Mouse (Mus musculus): ENCODE measurements around the gene G6pc3. TPM values are rescaled to one million over a fixed set of nuclear protein-coding genes. Genes with fewer than 3 reads are reported as not detected.

The G6pc3 gene
- polyA plus RNA-seq, 1 experiment from 2014 or later = 42.0 TPM

DNA sequence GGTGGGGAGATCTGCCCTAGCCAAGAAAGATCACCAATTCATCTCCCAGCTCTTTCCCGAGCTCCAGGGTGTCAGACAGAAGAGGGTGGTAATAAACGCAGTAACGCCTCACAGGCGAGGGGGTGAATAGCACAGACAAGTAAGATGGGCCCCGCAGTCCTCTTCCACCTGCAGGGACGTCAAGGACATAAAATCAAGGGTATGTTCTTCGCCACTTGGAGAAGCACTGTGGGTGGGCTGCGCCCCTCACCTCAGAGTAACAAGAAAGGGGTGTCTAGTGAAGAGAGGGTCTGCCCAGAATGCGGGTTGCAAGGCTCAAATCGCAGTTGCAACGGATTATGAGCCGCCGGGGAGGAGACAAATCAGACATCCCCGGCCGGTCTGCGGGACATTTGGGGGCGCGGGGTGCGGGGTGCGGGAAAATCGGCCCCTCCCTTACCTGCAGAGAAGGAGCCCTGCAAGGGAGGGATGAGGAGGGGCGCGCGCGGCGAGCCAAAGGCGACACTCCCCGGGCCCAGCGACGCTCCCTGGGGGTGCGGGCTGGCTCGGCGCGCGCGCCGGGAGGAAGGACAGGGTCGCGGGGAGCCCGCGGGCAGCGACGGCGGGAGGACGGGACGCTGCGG is 40.0 kb downstream of the G6pc3 start:
- peak overlapping the region; percentile 96 for H3K27ac ChIP-seq (replicated peaks)
- peak; percentile 25; the same call in 1 of the 2 replicates for ATAC-seq (ENCODE audit: low FRiP score)
- peak overlapping the region; percentile 87 for H3K9ac ChIP-seq (replicated peaks)
- WGBS = under 1% methylated on average over 40 of the region's 47 CpGs
- H3K4me2 ChIP-seq = peak overlapping the region; percentile 62
- H3K27me3 ChIP-seq (replicated peaks) = no peaks in the 10 kb centered on the region
- no peaks in the 10 kb centered on the region for H3K9me3 ChIP-seq (replicated peaks)
- H3K36me3 ChIP-seq = no peaks in the 10 kb centered on the region
- peak overlapping the region; percentile 82 for H3K4me3 ChIP-seq (replicated peaks)
- H3K4me1 ChIP-seq = peaks cover 52% of the 10 kb centered on the region

DNA sequence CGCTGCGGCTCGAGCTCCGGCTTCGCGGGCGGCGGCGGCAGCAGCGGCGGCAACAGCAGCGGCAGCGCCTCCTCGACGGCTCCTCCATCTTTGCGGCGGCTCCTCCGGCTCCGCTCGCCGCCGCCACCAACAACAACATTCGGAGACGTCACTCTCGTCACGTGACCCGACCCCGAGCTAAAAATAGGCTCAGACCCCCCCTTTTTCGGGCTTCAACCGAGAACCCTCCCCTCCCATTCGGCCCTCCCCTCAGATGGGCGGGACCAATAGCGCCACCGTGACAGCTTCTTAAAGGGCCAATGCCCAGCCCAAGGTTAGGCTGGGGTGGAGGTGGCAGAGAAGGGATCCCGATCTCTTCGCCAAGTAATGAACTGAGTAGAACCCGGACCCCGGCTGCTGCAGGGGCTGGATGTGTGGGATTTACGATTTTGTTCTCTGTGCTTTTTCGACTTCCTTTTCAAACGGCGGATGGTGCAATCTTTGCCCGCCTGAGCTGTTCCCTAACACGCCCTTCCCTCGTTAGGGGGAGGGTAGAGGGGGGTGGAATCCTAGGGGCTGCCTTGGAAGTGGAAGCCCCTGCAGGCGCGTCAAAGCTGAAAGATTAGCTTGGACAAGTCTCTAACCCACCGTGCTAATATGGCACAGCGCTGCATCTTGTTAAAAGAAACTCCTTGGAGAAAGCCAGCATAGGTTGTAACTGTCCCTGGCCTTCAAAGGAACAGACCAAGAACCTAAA is 40.8 kb downstream of the G6pc3 start, which contains the start of gene Hdac5:
Hdac5 (minus strand) TSS at position 161 of the 736 bp plus-strand sequence.
- Histone ChIP-seq H3K9ac (replicated peaks) (peak within 1 kb of the TSS; percentile 87), H3K9me3 (replicated peaks) (no peaks in the 10 kb centered on the region), H3K36me3 (no peaks in the 10 kb centered on the region), H3K4me2 (peak within 1 kb of the TSS; percentile 62), H3K27ac (replicated peaks) (peak within 1 kb of the TSS; percentile 96), H3K27me3 (replicated peaks) (no peaks in the 10 kb centered on the region), H3K4me1 (peaks cover 45% of the 10 kb centered on the region), H3K4me3 (replicated peaks) (peak within 1 kb of the TSS; percentile 82)
- under 1% methylated on average over 39 of the region's 49 CpGs for WGBS
- ATAC-seq (ENCODE audit: low FRiP score) = peak; percentile 89

DNA sequence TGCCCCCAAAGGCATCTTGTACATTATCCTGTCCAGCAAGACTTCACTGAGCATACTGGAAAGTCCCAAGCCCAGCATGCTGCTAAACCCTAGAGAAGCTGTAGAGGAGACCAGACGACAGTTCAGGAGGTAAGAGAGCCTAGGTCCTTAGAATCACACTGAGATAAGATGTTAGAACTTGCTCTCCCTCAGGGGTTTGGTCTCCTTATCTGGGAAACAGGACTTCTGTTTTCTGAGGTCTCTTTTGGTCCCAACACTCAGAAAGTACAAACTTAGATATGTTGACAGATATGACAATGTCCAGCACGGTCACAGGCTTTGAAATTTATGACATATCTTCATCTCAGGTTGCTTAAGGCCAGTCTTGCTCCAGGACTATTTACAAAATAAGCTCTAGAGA is 46.6 kb downstream of the G6pc3 start:
- no peaks in the 10 kb centered on the region for H3K36me3 ChIP-seq
- WGBS = 69% methylated on average over 2 of the region's 2 CpGs
- ATAC-seq (ENCODE audit: low FRiP score) = no peak
- no peak overlapping the region for H3K9ac ChIP-seq (replicated peaks)
- no peak overlapping the region for H3K27ac ChIP-seq (replicated peaks)
- no peak overlapping the region for H3K4me3 ChIP-seq (replicated peaks)
- no peaks in the 10 kb centered on the region for H3K9me3 ChIP-seq (replicated peaks)
- no peaks in the 10 kb centered on the region for H3K27me3 ChIP-seq (replicated peaks)
- H3K4me1 ChIP-seq = no peaks in the 10 kb centered on the region
- no peak overlapping the region for H3K4me2 ChIP-seq

DNA sequence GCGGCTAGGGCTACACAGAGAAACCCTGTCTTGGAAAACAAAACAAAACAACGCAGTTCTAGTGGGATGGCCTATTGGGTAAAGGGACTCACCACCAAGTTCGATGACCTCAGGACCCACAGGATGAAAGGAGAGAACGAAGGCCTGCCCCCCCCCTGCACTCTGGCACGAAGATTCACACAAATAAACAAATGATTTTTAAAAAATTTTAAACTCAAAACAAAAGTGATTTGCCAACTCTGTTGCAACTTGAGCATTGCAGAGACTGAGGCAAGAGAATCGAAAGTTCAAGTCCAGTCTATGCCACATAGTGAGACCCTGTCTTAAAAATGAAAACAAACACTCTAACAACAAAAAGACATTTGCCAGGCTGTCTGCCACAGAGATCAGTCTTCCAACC is 51.2 kb downstream of the G6pc3 start:
- no peaks in the 10 kb centered on the region for H3K9me3 ChIP-seq (replicated peaks)
- H3K27ac ChIP-seq (replicated peaks) = no peak overlapping the region
- no peaks in the 10 kb centered on the region for H3K36me3 ChIP-seq
- ATAC-seq (ENCODE audit: low FRiP score) = no peak
- H3K4me3 ChIP-seq (replicated peaks) = no peak overlapping the region
- no peak overlapping the region for H3K4me2 ChIP-seq
- no peaks in the 10 kb centered on the region for H3K27me3 ChIP-seq (replicated peaks)
- 90% methylated on average over 6 of the region's 6 CpGs for WGBS
- H3K9ac ChIP-seq (replicated peaks) = no peak overlapping the region
- H3K4me1 ChIP-seq = peaks cover 14% of the 10 kb centered on the region

DNA sequence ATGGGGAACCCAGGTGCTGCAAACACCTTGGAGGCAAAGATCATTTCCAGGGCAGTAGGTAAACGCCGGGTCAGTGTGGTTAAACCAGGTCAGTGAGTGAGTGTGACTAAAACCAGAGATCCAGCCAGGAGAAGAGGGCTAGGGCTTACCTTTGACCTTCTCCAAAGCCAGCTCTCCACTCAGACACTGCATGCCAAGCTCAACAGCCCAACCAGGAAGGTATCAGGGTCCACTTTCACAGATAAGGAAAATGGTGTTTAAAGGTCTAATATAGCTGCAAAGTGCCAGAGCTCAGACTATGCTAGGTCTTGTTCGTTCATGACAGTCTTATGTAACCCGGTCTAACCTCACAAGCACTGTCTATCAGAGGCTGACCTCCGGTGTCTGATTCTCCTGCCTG is 51.8 kb downstream of the G6pc3 start:
- Histone ChIP-seq H3K4me1 (peaks cover 20% of the 10 kb centered on the region), H3K27me3 (replicated peaks) (no peaks in the 10 kb centered on the region), H3K36me3 (no peaks in the 10 kb centered on the region), H3K4me2 (no peak overlapping the region), H3K4me3 (replicated peaks) (no peak overlapping the region), H3K9me3 (replicated peaks) (no peaks in the 10 kb centered on the region), H3K27ac (replicated peaks) (no peak overlapping the region), H3K9ac (replicated peaks) (no peak overlapping the region)
- 92% methylated on average over 5 of the region's 5 CpGs for WGBS
- no peak for ATAC-seq (ENCODE audit: low FRiP score)

DNA sequence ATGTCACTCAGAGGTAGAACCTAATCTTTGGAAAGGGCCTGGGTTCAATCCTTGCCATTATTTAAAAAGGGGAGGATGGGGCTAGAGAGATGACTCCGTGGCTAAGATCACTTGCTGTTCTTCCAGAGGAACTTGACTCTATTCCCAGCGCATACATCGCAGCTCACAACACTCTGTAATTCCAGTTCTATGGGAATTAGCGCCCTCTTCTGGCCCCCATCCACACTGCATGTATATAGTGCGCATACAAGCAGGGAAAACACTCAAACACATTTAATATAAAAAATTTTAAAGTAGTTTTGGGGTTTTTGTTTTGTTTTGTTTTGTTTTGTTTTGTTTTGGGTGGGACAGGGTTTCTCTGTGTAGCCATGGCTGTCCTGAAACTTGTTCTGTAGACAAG is 52.5 kb downstream of the G6pc3 start:
- Histone ChIP-seq H3K4me3 (replicated peaks) (no peak overlapping the region), H3K4me2 (no peak overlapping the region), H3K36me3 (no peaks in the 10 kb centered on the region), H3K9me3 (replicated peaks) (no peaks in the 10 kb centered on the region), H3K4me1 (peaks cover 20% of the 10 kb centered on the region), H3K27me3 (replicated peaks) (no peaks in the 10 kb centered on the region), H3K27ac (replicated peaks) (no peak overlapping the region), H3K9ac (replicated peaks) (no peak overlapping the region)
- no peak for ATAC-seq (ENCODE audit: low FRiP score)
- 52% methylated on average over 5 of the region's 5 CpGs for WGBS

Small RNA genes lying within 50 kb of the gene (microRNA-seq; reads per million reads assigned to microRNA genes)
- 1.4 reads per million for gene Mir8101

Other genes with a start within 250 kb of the G6pc3 start
- 0.23 TPM in 1 of 2 replicates, not detected in the other for gene Sost, start 222.6 kb upstream of the G6pc3 start, polyA plus RNA-seq (2015; fragmentation: Nextera tagmentation; extraction: Ambion mirVana)
- not detected in 2 replicates for gene Cfap97d1, start 205.3 kb upstream of the G6pc3 start, polyA plus RNA-seq (2015; fragmentation: Nextera tagmentation; extraction: Ambion mirVana)
- 26.4 and 28.9 TPM in 2 replicates for gene Dusp3, start 202.6 kb upstream of the G6pc3 start, polyA plus RNA-seq (2015; fragmentation: Nextera tagmentation; extraction: Ambion mirVana)
- 49.6 and 56.6 TPM in 2 replicates for gene Mpp3, start 161.2 kb upstream of the G6pc3 start, polyA plus RNA-seq (2015; fragmentation: Nextera tagmentation; extraction: Ambion mirVana)
- 0.64 and 0.88 TPM in 2 replicates for gene Cd300lg, start 148.1 kb upstream of the G6pc3 start, polyA plus RNA-seq (2015; fragmentation: Nextera tagmentation; extraction: Ambion mirVana)
- gene Mpp2, start 101.1 kb upstream of the G6pc3 start, polyA plus RNA-seq (2015; fragmentation: Nextera tagmentation; extraction: Ambion mirVana) = 30.4 and 31.8 TPM in 2 replicates
- 0.36 TPM in 1 of 2 replicates, not detected in the other for gene Ppy, start 88.3 kb upstream of the G6pc3 start, polyA plus RNA-seq (2015; fragmentation: Nextera tagmentation; extraction: Ambion mirVana)
- 1.0 and 7.8 TPM in 2 replicates for gene Pyy, start 81.8 kb upstream of the G6pc3 start, polyA plus RNA-seq (2015; fragmentation: Nextera tagmentation; extraction: Ambion mirVana)
- 0.10 TPM in 1 of 2 replicates, not detected in the other for gene Nags, start 44.1 kb upstream of the G6pc3 start, polyA plus RNA-seq (2015; fragmentation: Nextera tagmentation; extraction: Ambion mirVana)
- 41.2 and 41.5 TPM in 2 replicates for gene Tmem101, start 33.2 kb upstream of the G6pc3 start, polyA plus RNA-seq (2015; fragmentation: Nextera tagmentation; extraction: Ambion mirVana)
- gene Lsm12, start 4.3 kb upstream of the G6pc3 start, polyA plus RNA-seq (2015; fragmentation: Nextera tagmentation; extraction: Ambion mirVana) = 111 and 121 TPM in 2 replicates
- 74.0 and 77.4 TPM in 2 replicates for gene Hdac5, start 40.5 kb downstream of the G6pc3 start, polyA plus RNA-seq (2015; fragmentation: Nextera tagmentation; extraction: Ambion mirVana)
- gene BC030867, start 59.3 kb downstream of the G6pc3 start, polyA plus RNA-seq (2015; fragmentation: Nextera tagmentation; extraction: Ambion mirVana) = 2.2 and 5.1 TPM in 2 replicates
- gene Asb16, start 79.1 kb downstream of the G6pc3 start, polyA plus RNA-seq (2015; fragmentation: Nextera tagmentation; extraction: Ambion mirVana) = 0.10 and 0.12 TPM in 2 replicates
- 79.8 and 83.7 TPM in 2 replicates for gene Tmub2, start 95.3 kb downstream of the G6pc3 start, polyA plus RNA-seq (2015; fragmentation: Nextera tagmentation; extraction: Ambion mirVana)
- gene Atxn7l3, start 107.0 kb downstream of the G6pc3 start, polyA plus RNA-seq (2015; fragmentation: Nextera tagmentation; extraction: Ambion mirVana) = 27.2 and 28.1 TPM in 2 replicates
- gene Ubtf, start 130.1 kb downstream of the G6pc3 start, polyA plus RNA-seq (2015; fragmentation: Nextera tagmentation; extraction: Ambion mirVana) = 68.9 and 79.5 TPM in 2 replicates
- 2.5 and 3.5 TPM in 2 replicates for gene Slc4a1, start 176.6 kb downstream of the G6pc3 start, polyA plus RNA-seq (2015; fragmentation: Nextera tagmentation; extraction: Ambion mirVana)
- gene Rundc3a, start 203.8 kb downstream of the G6pc3 start, polyA plus RNA-seq (2015; fragmentation: Nextera tagmentation; extraction: Ambion mirVana) = 111 and 138 TPM in 2 replicates
- 161 and 175 TPM in 2 replicates for gene Slc25a39, start 218.3 kb downstream of the G6pc3 start, polyA plus RNA-seq (2015; fragmentation: Nextera tagmentation; extraction: Ambion mirVana)
- gene Grn, start 240.7 kb downstream of the G6pc3 start, polyA plus RNA-seq (2015; fragmentation: Nextera tagmentation; extraction: Ambion mirVana) = 92.1 and 96.3 TPM in 2 replicates

All from neural tube, embryonic 15.5 days (tissue).